Mouse (Mus musculus) ES-E14 (cell line): Measurements from ENCODE around the gene Col9a1. TPM values are rescaled to one million over a fixed set of nuclear protein-coding genes. Genes with fewer than 3 reads are reported as not detected.

ENCODE experiments used
- DNase-seq: peaks from one replicate; pipeline ENCODE4 v3.0.0-alpha.2; 2013; ENCODE audit warnings: low read depth, low spot score
- H3K27ac ChIP-seq: 2 replicates; pipeline ENCODE4 v1.5.1; 2012; ENCODE audit warnings: low read depth, mild to moderate bottlenecking, low read length, moderate library complexity, mixed read lengths; ENCODE audit not compliant: poor library complexity, insufficient read depth, severe bottlenecking
- H3K36me3 ChIP-seq: 2 replicates; pipeline ENCODE4 v1.6.1; 2012; ENCODE audit warnings: mild to moderate bottlenecking, low read length, moderate library complexity, mixed read lengths; ENCODE audit not compliant: control insufficient read depth, poor library complexity, insufficient read depth, severe bottlenecking
- H3K4me1 ChIP-seq, 2 experiments: fragments of 150-350 bp in 1 of 2; sonication (generic) in 1 of 2; 2 replicates each; pipeline ENCODE4 v1.6.1; 2012; ENCODE audit warnings: low read length in 2 of 2, mild to moderate bottlenecking in 1 of 2, mixed read lengths in 1 of 2; ENCODE audit not compliant: control insufficient read depth in 2 of 2, insufficient read depth in 2 of 2, poor library complexity in 1 of 2
- H3K4me3 ChIP-seq, 2 experiments: fragments of 150-350 bp in 1 of 2; sonication (generic) in 1 of 2; 2 replicates each; pipeline ENCODE4 v1.5.1; 2012; ENCODE audit warnings: low read length in 2 of 2, low read depth in 1 of 2, mild to moderate bottlenecking in 1 of 2, mixed read lengths in 1 of 2; ENCODE audit not compliant: insufficient read depth in 1 of 2, poor library complexity in 1 of 2, severe bottlenecking in 1 of 2
- H3K9ac ChIP-seq: 2 replicates; pipeline ENCODE4 v1.6.1; 2012; ENCODE audit warnings: low read depth, mild to moderate bottlenecking, low read length, mixed read lengths; ENCODE audit not compliant: poor library complexity, insufficient read depth, severe bottlenecking
- H3K9me3 ChIP-seq: fragments of 150-350 bp; sonication (generic); 2 replicates; pipeline ENCODE4 v1.6.1; 2012; ENCODE audit warnings: low read depth, mild to moderate bottlenecking, low read length; ENCODE audit not compliant: control insufficient read depth, insufficient read depth
- CHD2 ChIP-seq: IDR thresholded peaks from 2 replicates; pipeline ENCODE4 v1.6.1; 2014; ENCODE audit warnings: mild to moderate bottlenecking, low read depth, low read length, inconsistent platforms
- HCFC1 ChIP-seq: IDR thresholded peaks from 2 replicates; pipeline ENCODE4 v1.6.1; 2012; ENCODE audit warnings: low read length, inconsistent platforms, borderline replicate concordance; ENCODE audit not compliant: insufficient read depth
- MAFK ChIP-seq: IDR thresholded peaks from 2 replicates; pipeline ENCODE4 v1.6.1; 2014; ENCODE audit warnings: mild to moderate bottlenecking, low read depth, low read length, inconsistent platforms; ENCODE audit not compliant: insufficient read depth
- ZC3H11A ChIP-seq: IDR thresholded peaks from 2 replicates; pipeline ENCODE4 v1.6.1; 2012; ENCODE audit warnings: low read depth, mild to moderate bottlenecking, inconsistent platforms, low read length, borderline replicate concordance
- ZNF384 ChIP-seq: IDR thresholded peaks from 2 replicates; pipeline ENCODE4 v1.6.1; 2012; ENCODE audit warnings: low read depth, low read length, inconsistent platforms
- in situ Hi-C, 2 experiments: fragments of 600-800 bp; cut with MboI; formaldehyde crosslinking; loops; one replicate each; pipeline ENCODE4 v1.15.1; 2025; ENCODE audit warnings: low sequenced_read_pairs in 2 of 2, inconsistent platforms in 1 of 2; ENCODE audit not compliant: unreplicated experiment in 2 of 2
- total RNA-seq: library from RNA; depleted of rRNA; stranded (reverse); fragments of 300-350 nt; gene quantifications from 2 replicates; pipeline ENCODE4 v1.2.3, GENCODE M21; 2012

Gene Col9a1
- total RNA-seq, 1 experiment, result 0.13 TPM

DNA sequence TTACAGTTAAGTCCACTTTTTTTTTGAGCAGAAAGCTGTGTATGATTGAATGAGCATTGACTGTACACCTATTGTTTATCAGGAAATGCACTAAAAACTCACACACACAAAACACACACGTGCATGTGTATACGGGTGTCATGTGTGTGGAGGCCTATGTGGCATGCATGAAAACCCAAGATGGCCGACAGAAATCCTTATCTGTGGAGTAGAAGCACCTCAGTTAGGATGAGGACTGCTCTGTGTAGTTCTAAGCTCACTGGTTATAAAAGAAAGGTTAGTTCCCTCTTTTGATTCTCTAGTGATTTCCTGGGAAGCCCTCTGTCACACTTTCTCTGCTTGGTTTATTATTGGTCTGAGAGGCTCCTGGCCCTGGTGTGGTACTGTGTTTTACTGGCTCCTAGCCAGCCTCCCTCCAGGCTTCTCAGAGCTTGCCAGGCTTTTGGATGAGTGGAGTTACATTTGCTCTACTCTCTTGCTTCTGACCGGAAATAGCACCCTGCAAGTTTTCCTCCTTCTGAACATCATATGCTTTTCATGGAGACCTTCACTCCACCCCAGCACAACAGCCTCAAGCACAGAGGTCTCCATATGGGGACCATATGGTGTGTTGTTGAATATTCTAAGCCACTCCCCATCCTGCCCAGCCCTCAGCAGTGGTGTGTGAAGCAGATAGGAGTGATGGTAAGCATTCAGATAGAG is 48.6 kb downstream of the Col9a1 start:
- no peak for DNase-seq
- Histone ChIP-seq H3K27ac (no peak overlapping the region), H3K9ac (no peak overlapping the region), H3K4me1 (no peaks in the 10 kb centered on the region), H3K36me3 (no peaks in the 10 kb centered on the region), H3K9me3 (no peaks in the 10 kb centered on the region), H3K4me3 (no peak overlapping the region)
- TF ChIP-seq ZNF384 (no peak), ZC3H11A (no peak), MAFK (no peak), CHD2 (no peak), HCFC1 (no peak)
- in situ Hi-C loops, result no loop called here

DNA sequence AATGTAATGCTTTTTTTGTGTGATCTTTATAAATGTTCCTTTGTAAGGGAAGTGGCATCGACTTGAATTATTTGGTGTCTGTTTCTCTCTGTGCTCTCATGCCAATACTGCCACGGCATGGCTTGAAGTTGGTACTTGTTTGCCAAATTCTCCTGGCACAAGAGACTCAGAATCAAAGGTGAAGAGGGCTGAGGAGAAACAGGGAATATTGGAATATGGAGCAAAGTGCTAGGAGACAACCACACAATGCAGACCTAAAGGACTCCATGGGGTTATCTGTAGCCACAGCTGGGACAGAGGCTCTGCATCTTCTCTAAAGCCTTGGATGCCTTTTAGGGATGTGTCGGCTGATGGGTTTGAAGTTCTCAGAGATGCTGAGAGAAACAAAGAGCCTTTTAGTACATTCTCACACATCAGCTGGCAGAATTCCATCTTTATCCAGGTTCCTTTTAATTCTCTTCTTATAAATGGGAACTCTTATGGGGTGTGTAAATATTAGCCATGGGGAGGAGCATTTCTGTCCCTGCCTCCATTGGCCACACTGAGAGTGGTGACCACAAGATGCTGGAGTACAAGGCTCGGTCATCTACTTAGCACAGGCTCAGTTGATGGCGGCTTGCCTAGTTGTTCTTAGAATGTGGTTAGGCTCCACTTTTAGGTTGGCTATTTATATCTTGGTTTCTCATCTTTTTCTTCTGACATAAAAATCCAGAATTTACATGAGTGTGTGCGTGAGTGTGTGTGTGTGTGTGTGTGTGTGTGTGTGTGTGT is 49.7 kb downstream of the Col9a1 start:
- Histone ChIP-seq H3K4me3 (no peak overlapping the region), H3K9me3 (no peaks in the 10 kb centered on the region), H3K36me3 (no peaks in the 10 kb centered on the region), H3K27ac (no peak overlapping the region), H3K4me1 (no peaks in the 10 kb centered on the region), H3K9ac (no peak overlapping the region)
- in situ Hi-C loops, result no loop called here
- no peak for DNase-seq
- TF ChIP-seq ZC3H11A, result no peak
- no peak for TF ChIP-seq HCFC1
- TF ChIP-seq CHD2, result no peak
- no peak for TF ChIP-seq MAFK
- TF ChIP-seq ZNF384, result no peak

DNA sequence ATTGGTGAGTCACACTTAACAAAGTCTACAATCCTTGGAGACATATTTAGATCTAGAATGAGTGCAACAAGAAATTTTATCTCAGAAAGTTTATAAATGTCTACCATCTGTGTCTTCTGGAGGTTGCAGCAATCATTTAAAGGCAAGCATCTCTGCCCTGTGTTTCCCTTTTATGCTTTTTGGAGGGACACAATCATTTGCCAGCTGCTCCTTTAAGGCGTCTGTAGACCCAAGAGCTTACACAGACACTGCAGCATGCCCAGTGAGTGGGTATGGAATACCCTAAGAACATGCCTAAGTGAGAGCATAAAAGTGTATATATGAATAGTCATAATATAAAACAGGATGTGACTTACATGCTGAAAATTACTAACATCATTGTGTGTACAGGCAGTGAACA is 52.1 kb downstream of the Col9a1 start:
- Histone ChIP-seq H3K9me3 (no peaks in the 10 kb centered on the region), H3K4me3 (no peak overlapping the region), H3K36me3 (no peaks in the 10 kb centered on the region), H3K27ac (no peak overlapping the region), H3K9ac (no peak overlapping the region), H3K4me1 (no peaks in the 10 kb centered on the region)
- TF ChIP-seq MAFK, result no peak
- TF ChIP-seq ZC3H11A, result no peak
- TF ChIP-seq ZNF384, result no peak
- no peak for TF ChIP-seq CHD2
- no peak for TF ChIP-seq HCFC1
- DNase-seq, result no peak
- in situ Hi-C loops, result no loop called here

- no peaks in the 10 kb centered on the region for H3K36me3 ChIP-seq
- H3K4me3 ChIP-seq, result no peak overlapping the region
- no peaks in the 10 kb centered on the region for H3K9me3 ChIP-seq
- TF ChIP-seq ZC3H11A, result no peak
- no peak for TF ChIP-seq ZNF384
- no peak for TF ChIP-seq CHD2
- TF ChIP-seq HCFC1, result no peak
- TF ChIP-seq MAFK, result no peak
- DNase-seq, result no peak
- no peak overlapping the region for H3K9ac ChIP-seq
- no peak overlapping the region for H3K27ac ChIP-seq
- no peaks in the 10 kb centered on the region for H3K4me1 ChIP-seq
- in situ Hi-C loops, result no loop called here
These were observed 53.0 kb downstream of the Col9a1 start for GRCm38 (mm10) chr1:24230428-24230827.
